ENCODE assay signal across 17 mouse cellular contexts in genomic region chr9:98957751-98958351, GRCm38 (mm10). TPM values are rescaled to one million over a fixed set of nuclear protein-coding genes. Genes with fewer than 3 reads are reported as not detected.
DNase-seq lines count a peak whose midpoint lies in the region; ATAC-seq and TF ChIP-seq lines count a peak whose summit lies in the region.
"Had no signal": no experiment of that assay in that cellular context is flagged by ENCODE, and none has a peak within 500 bp of the region (broad histone marks: within the 10 kb centered on the region; RNA-seq: fewer than 3 reads in every experiment).

No protein-coding gene starts in this region.

- H3K4me3 ChIP-seq in forebrain, embryonic 13.5 days = 0 out of 2 replicates have a peak overlapping the region, but pooled peaks have one; percentile 1
- H3K4me3 ChIP-seq in forebrain, postnatal 0 days (ENCODE audit: low read depth, low read length) = no peak overlapping the region
- peak overlapping the region; percentile 64 for H3K4me3 ChIP-seq in midbrain, embryonic 10.5 days
- H3K4me3 ChIP-seq in midbrain, embryonic 15.5 days = no peak overlapping the region
- H3K4me3 ChIP-seq in hindbrain, embryonic 12.5 days = peak overlapping the region; percentile 1; the same call in 1 of the 2 replicates
- 0 out of 2 replicates have a peak overlapping the region, but pooled peaks have one; percentile 2 for H3K4me3 ChIP-seq in neural tube, embryonic 15.5 days (replicated peaks)
- H3K4me3 ChIP-seq: myocyte had no signal

- no peak overlapping the region for H3K9ac ChIP-seq in forebrain, embryonic 13.5 days
- no peak overlapping the region for H3K9ac ChIP-seq in forebrain, postnatal 0 days
- no peak overlapping the region for H3K9ac ChIP-seq in midbrain, embryonic 15.5 days
- no peak overlapping the region for H3K9ac ChIP-seq in hindbrain, embryonic 12.5 days
- no peak overlapping the region for H3K9ac ChIP-seq in neural tube, embryonic 15.5 days (replicated peaks)
- H3K9ac ChIP-seq: heart, embryonic 15.5 days had no signal

- TF ChIP-seq CTCF in forebrain, postnatal 0 days (IDR thresholded peaks at IDR 0.05; ENCODE audit: low read depth) = no peak

- H3K4me1 ChIP-seq in forebrain, embryonic 13.5 days = peaks cover 29% of the 10 kb centered on the region
- peaks cover 6% of the 10 kb centered on the region; the same call in 1 of the 2 replicates for H3K4me1 ChIP-seq in forebrain, postnatal 0 days (ENCODE audit: insufficient read depth)
- H3K4me1 ChIP-seq in midbrain, embryonic 10.5 days = peaks cover 46% of the 10 kb centered on the region
- H3K4me1 ChIP-seq in midbrain, embryonic 15.5 days = peaks cover 29% of the 10 kb centered on the region
- H3K4me1 ChIP-seq in hindbrain, embryonic 12.5 days = peaks cover 26% of the 10 kb centered on the region
- peaks cover 27% of the 10 kb centered on the region for H3K4me1 ChIP-seq in neural tube, embryonic 15.5 days

- no peaks in the 10 kb centered on the region for H3K9me3 ChIP-seq in forebrain, embryonic 13.5 days (replicated peaks)
- no peaks in the 10 kb centered on the region for H3K9me3 ChIP-seq in forebrain, postnatal 0 days (ENCODE audit: low read length)
- H3K9me3 ChIP-seq in midbrain, embryonic 10.5 days (replicated peaks) = no peaks in the 10 kb centered on the region
- H3K9me3 ChIP-seq in midbrain, embryonic 15.5 days = no peaks in the 10 kb centered on the region
- H3K9me3 ChIP-seq in hindbrain, embryonic 12.5 days (replicated peaks) = no peaks in the 10 kb centered on the region
- no peaks in the 10 kb centered on the region for H3K9me3 ChIP-seq in neural tube, embryonic 15.5 days (replicated peaks)
- H3K9me3 ChIP-seq: heart, embryonic 15.5 days had no signal

- no peak overlapping the region for H3K4me2 ChIP-seq in forebrain, embryonic 13.5 days
- H3K4me2 ChIP-seq in forebrain, postnatal 0 days (ENCODE audit: low read depth) = no peak overlapping the region
- no peak overlapping the region for H3K4me2 ChIP-seq in midbrain, embryonic 15.5 days
- no peak overlapping the region for H3K4me2 ChIP-seq in hindbrain, embryonic 12.5 days (replicated peaks)
- no peak overlapping the region for H3K4me2 ChIP-seq in neural tube, embryonic 15.5 days

- peaks cover 99% of the 10 kb centered on the region for H3K27me3 ChIP-seq in forebrain, embryonic 13.5 days
- peaks cover 59% of the 10 kb centered on the region for H3K27me3 ChIP-seq in forebrain, postnatal 0 days (ENCODE audit: insufficient read depth, low read length)
- H3K27me3 ChIP-seq in midbrain, embryonic 10.5 days (ENCODE audit: low read depth, poor library complexity, severe bottlenecking) = peaks cover 100% of the 10 kb centered on the region
- H3K27me3 ChIP-seq in midbrain, embryonic 15.5 days (replicated peaks) = peaks cover 73% of the 10 kb centered on the region
- peaks cover 90% of the 10 kb centered on the region for H3K27me3 ChIP-seq in hindbrain, embryonic 12.5 days
- peaks cover 89% of the 10 kb centered on the region for H3K27me3 ChIP-seq in neural tube, embryonic 15.5 days (replicated peaks)

- WGBS in forebrain, embryonic 13.5 days = 1% methylated on average over 23 of the region's 23 CpGs
- WGBS in forebrain, postnatal 0 days = 2% methylated on average over 23 of the region's 23 CpGs
- under 1% methylated on average over 23 of the region's 23 CpGs for WGBS in midbrain, embryonic 10.5 days
- WGBS in midbrain, embryonic 15.5 days = under 1% methylated on average over 23 of the region's 23 CpGs
- under 1% methylated on average over 23 of the region's 23 CpGs for WGBS in hindbrain, embryonic 12.5 days
- WGBS in neural tube, embryonic 15.5 days = 1% methylated on average over 23 of the region's 23 CpGs

- no peak for DNase-seq in forebrain, postnatal 0 days
- peak; percentile 50 for DNase-seq in midbrain, embryonic 10.5 days (ENCODE audit: low spot score)
- no peak for DNase-seq in adrenal gland, postnatal 4 days (ENCODE audit: low spot score in 2 of 2)
- no peak for DNase-seq in kidney, adult 8-10 months
- DNase-seq: cerebellum, postnatal 36 days; kidney, postnatal 14 days; lung, postnatal 14 days; right cerebral cortex, postnatal 14 days had no signal

- no peak overlapping the region for H3K27ac ChIP-seq in forebrain, embryonic 13.5 days
- no peak overlapping the region for H3K27ac ChIP-seq in forebrain, postnatal 0 days (ENCODE audit: low read depth, low read length)
- H3K27ac ChIP-seq in midbrain, embryonic 10.5 days (replicated peaks) = no peak overlapping the region
- no peak overlapping the region for H3K27ac ChIP-seq in midbrain, embryonic 15.5 days
- no peak overlapping the region for H3K27ac ChIP-seq in hindbrain, embryonic 12.5 days
- H3K27ac ChIP-seq in neural tube, embryonic 15.5 days (replicated peaks) = no peak overlapping the region
- H3K27ac ChIP-seq: heart, embryonic 15.5 days; stomach, postnatal 0 days had no signal

- H3K36me3 ChIP-seq in forebrain, embryonic 13.5 days (ENCODE audit: poor library complexity, severe bottlenecking) = no peaks in the 10 kb centered on the region
- H3K36me3 ChIP-seq in forebrain, postnatal 0 days (ENCODE audit: insufficient read depth) = no peaks in the 10 kb centered on the region
- H3K36me3 ChIP-seq in midbrain, embryonic 10.5 days = no peaks in the 10 kb centered on the region
- no peaks in the 10 kb centered on the region for H3K36me3 ChIP-seq in midbrain, embryonic 15.5 days (replicated peaks)
- no peaks in the 10 kb centered on the region for H3K36me3 ChIP-seq in hindbrain, embryonic 12.5 days
- H3K36me3 ChIP-seq in neural tube, embryonic 15.5 days = no peaks in the 10 kb centered on the region
- H3K36me3 ChIP-seq: heart, embryonic 15.5 days had no signal

- ATAC-seq in forebrain, embryonic 13.5 days = no peak
- no peak for ATAC-seq in forebrain, postnatal 0 days
- ATAC-seq in midbrain, embryonic 15.5 days (replicated peaks) = no peak
- ATAC-seq in hindbrain, embryonic 12.5 days (ENCODE audit: low FRiP score) = no peak
- ATAC-seq in neural tube, embryonic 15.5 days (ENCODE audit: low FRiP score) = no peak

RNA-seq across cellular contexts. Expression of gene Foxl2, which starts 2.8 kb away (rescaled TPM):
- 0.34 TPM in 2 replicates for polyA plus RNA-seq in forebrain, embryonic 13.5 days (2015; fragmentation: Nextera tagmentation; extraction: Ambion mirVana)
- total RNA-seq in forebrain, postnatal 0 days (2014; rRNA removed) = 0.08 and 0.71 TPM in 2 replicates
- polyA plus RNA-seq in forebrain, postnatal 0 days (2015; fragmentation: Nextera tagmentation; extraction: Ambion mirVana) = 0.43 and 0.61 TPM in 2 replicates
- polyA plus RNA-seq in midbrain, embryonic 10.5 days (2016; fragmentation: Nextera tagmentation; extraction: Ambion mirVana) = 3.5 and 4.1 TPM in 2 replicates
- 0.61 and 0.75 TPM in 2 replicates for polyA plus RNA-seq in midbrain, embryonic 15.5 days (2015; fragmentation: Nextera tagmentation; extraction: Ambion mirVana)
- 1.6 and 2.0 TPM in 2 replicates for polyA plus RNA-seq in hindbrain, embryonic 12.5 days (2016; fragmentation: Nextera tagmentation; extraction: Ambion mirVana)
- 0.49 and 0.55 TPM in 2 replicates for polyA plus RNA-seq in neural tube, embryonic 15.5 days (2015; fragmentation: Nextera tagmentation; extraction: Ambion mirVana)
- total RNA-seq in adrenal gland, postnatal 4 days (2021) = not detected
- total RNA-seq: gastrocnemius, adult 8-10 months had no signal
- polyA plus RNA-seq: heart, embryonic 15.5 days; stomach, postnatal 0 days had no signal

RNA-seq across cellular contexts. Expression of gene Faim, which starts 28.3 kb away (rescaled TPM):
- 84.6 and 97.0 TPM in 2 replicates for polyA plus RNA-seq in forebrain, embryonic 13.5 days (2015; fragmentation: Nextera tagmentation; extraction: Ambion mirVana)
- total RNA-seq in forebrain, postnatal 0 days (2014; rRNA removed) = 50.7 and 53.9 TPM in 2 replicates
- 101 and 106 TPM in 2 replicates for polyA plus RNA-seq in forebrain, postnatal 0 days (2015; fragmentation: Nextera tagmentation; extraction: Ambion mirVana)
- polyA plus RNA-seq in midbrain, embryonic 10.5 days (2016; fragmentation: Nextera tagmentation; extraction: Ambion mirVana) = 73.5 and 81.5 TPM in 2 replicates
- polyA plus RNA-seq in midbrain, embryonic 15.5 days (2015; fragmentation: Nextera tagmentation; extraction: Ambion mirVana) = 110 and 115 TPM in 2 replicates
- 85.8 and 87.1 TPM in 2 replicates for polyA plus RNA-seq in hindbrain, embryonic 12.5 days (2016; fragmentation: Nextera tagmentation; extraction: Ambion mirVana)
- 106 and 117 TPM in 2 replicates for polyA plus RNA-seq in neural tube, embryonic 15.5 days (2015; fragmentation: Nextera tagmentation; extraction: Ambion mirVana)
- 10 to 100 TPM; 26.4 to 27.0 TPM for total RNA-seq in adrenal gland, postnatal 4 days (2021)

RNA-seq across cellular contexts. Expression of gene 7420426K07Rik, which starts 54.9 kb away (rescaled TPM):
- not detected in 2 replicates for polyA plus RNA-seq in forebrain, embryonic 13.5 days (2015; fragmentation: Nextera tagmentation; extraction: Ambion mirVana)
- not detected in 2 replicates for total RNA-seq in forebrain, postnatal 0 days (2014; rRNA removed)
- not detected in 2 replicates for polyA plus RNA-seq in forebrain, postnatal 0 days (2015; fragmentation: Nextera tagmentation; extraction: Ambion mirVana)
- not detected in 2 replicates for polyA plus RNA-seq in midbrain, embryonic 10.5 days (2016; fragmentation: Nextera tagmentation; extraction: Ambion mirVana)
- polyA plus RNA-seq in midbrain, embryonic 15.5 days (2015; fragmentation: Nextera tagmentation; extraction: Ambion mirVana) = not detected in 2 replicates
- not detected in 2 replicates for polyA plus RNA-seq in hindbrain, embryonic 12.5 days (2016; fragmentation: Nextera tagmentation; extraction: Ambion mirVana)
- polyA plus RNA-seq in neural tube, embryonic 15.5 days (2015; fragmentation: Nextera tagmentation; extraction: Ambion mirVana) = not detected in 2 replicates
- total RNA-seq in adrenal gland, postnatal 4 days (2021) = not detected
- total RNA-seq: gastrocnemius, adult 8-10 months; left cerebral cortex, postnatal 36 days had no signal
- polyA plus RNA-seq: heart, embryonic 15.5 days; myocyte; stomach, postnatal 0 days had no signal

Comparison
In these comparisons a context has a peak if more than half of its experiments do, and no peak if none do; other contexts are left out.
1. H3K4me3 ChIP-seq: peak in forebrain, embryonic 13.5 days (single experiment), midbrain, embryonic 10.5 days (single experiment), hindbrain, embryonic 12.5 days (single experiment) and neural tube, embryonic 15.5 days (single experiment); none in forebrain, postnatal 0 days (single experiment) and midbrain, embryonic 15.5 days (single experiment).